In the genomic region with DNA sequence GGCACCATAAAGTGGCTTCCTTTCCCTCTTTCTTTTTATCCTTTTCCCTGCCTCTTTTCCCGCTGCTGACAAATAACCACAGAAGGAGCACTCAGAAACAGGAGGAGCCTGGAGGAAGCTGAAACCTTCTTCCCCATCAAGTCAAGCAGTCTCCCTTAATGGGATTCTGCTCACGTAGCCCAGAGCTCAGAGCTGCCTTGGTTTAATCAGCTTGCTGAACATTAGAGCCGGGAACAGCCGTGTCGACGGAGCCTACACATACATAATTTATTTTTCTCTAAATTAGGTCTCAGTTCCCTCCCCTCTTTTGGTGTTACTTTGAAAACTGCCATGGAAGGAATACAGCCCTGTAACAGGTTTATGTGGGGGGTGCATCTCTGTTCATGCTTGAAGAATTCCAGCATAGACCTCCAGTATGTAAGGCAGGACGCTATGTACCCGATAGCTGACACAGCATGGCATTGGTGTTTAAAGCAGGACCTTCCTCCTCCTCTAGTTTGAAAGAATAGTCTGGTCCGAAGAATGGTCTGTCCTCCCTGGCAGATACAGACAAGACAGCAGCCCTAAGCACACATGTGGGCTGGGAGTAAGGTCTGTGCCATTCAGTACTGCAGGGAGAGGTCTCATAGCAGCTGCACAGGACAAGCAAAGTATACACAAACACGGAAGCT, we compare ENCODE assay signal across 10 mouse cellular contexts.
A peak's percentile ranks its signal among the peaks of the same experiment; 100 is the strongest.
DNase-seq lines count a peak whose midpoint lies in the region; ATAC-seq lines count a peak whose summit lies in the region.
"Had no signal": no experiment of that assay in that cellular context is flagged by ENCODE, and none has a peak within 500 bp of the region (broad histone marks: within the 10 kb centered on the region; RNA-seq: fewer than 3 reads in every experiment).

No protein-coding gene starts in this region.

- H3K4me1 ChIP-seq in kidney, embryonic 14.5 days (ENCODE audit: control insufficient read depth, insufficient read depth, low read length), result no peaks in the 10 kb centered on the region
- peaks cover 18% of the 10 kb centered on the region for H3K4me1 ChIP-seq in forebrain, embryonic 13.5 days

- peak overlapping the region; percentile 4; the same call in 1 of the 2 replicates for H3K4me2 ChIP-seq in kidney, embryonic 14.5 days (replicated peaks; ENCODE audit: low read depth, low read length)
- peak overlapping the region; percentile 54 for H3K4me2 ChIP-seq in forebrain, embryonic 13.5 days
- H3K4me2 ChIP-seq: heart, embryonic 11.5 days had no signal

- intact Hi-C loops in heart, postnatal 36 days (cut with DNase I), result no loop called here

- peaks cover 17% of the 10 kb centered on the region for H3K27me3 ChIP-seq in kidney, embryonic 14.5 days (ENCODE audit: control insufficient read depth, insufficient read depth, low read length)
- no peaks in the 10 kb centered on the region for H3K27me3 ChIP-seq in forebrain, embryonic 13.5 days

- H3K4me3 ChIP-seq in kidney, embryonic 14.5 days (ENCODE audit: low read length), result no peak overlapping the region
- H3K4me3 ChIP-seq in forebrain, embryonic 13.5 days, result peak overlapping the region; percentile 21

- no peak for ATAC-seq in kidney, embryonic 14.5 days (ENCODE audit: low FRiP score, low TSS enrichment)
- ATAC-seq in forebrain, embryonic 13.5 days, result peak; percentile 97

- DNase-seq in kidney, adult 9 months, result no peak
- DNase-seq in layer of hippocampus, postnatal 10 days (ENCODE audit: low spot score in 2 of 2), result peak; percentile 27 to 40
- DNase-seq in retina, embryonic 14.5 days (ENCODE audit: low spot score), result peak; percentile 58
- DNase-seq in heart, postnatal 36 days, result no peak
- no peak for DNase-seq in spleen, postnatal 14 days (ENCODE audit: low spot score in 2 of 2)
- DNase-seq in adrenal gland, adult 18-20 months (ENCODE audit: low spot score in 2 of 2), result no peak
- DNase-seq: lung, adult 18-20 months had no signal

- no peak overlapping the region for H3K9ac ChIP-seq in kidney, embryonic 14.5 days (ENCODE audit: low read depth, low read length)
- H3K9ac ChIP-seq in forebrain, embryonic 13.5 days, result peak overlapping the region; percentile 37

- H3K36me3 ChIP-seq in kidney, embryonic 14.5 days (ENCODE audit: control insufficient read depth, insufficient read depth, low read length), result no peaks in the 10 kb centered on the region
- no peaks in the 10 kb centered on the region for H3K36me3 ChIP-seq in forebrain, embryonic 13.5 days (ENCODE audit: poor library complexity, severe bottlenecking)

- H3K9me3 ChIP-seq in kidney, embryonic 14.5 days (ENCODE audit: control insufficient read depth, low read length), result no peaks in the 10 kb centered on the region
- H3K9me3 ChIP-seq in forebrain, embryonic 13.5 days (replicated peaks), result no peaks in the 10 kb centered on the region

- WGBS in kidney, embryonic 14.5 days, result 28% methylated on average over 10 of the region's 10 CpGs
- WGBS in forebrain, embryonic 13.5 days, result 22% methylated on average over 10 of the region's 10 CpGs

- H3K27ac ChIP-seq in kidney, embryonic 14.5 days (ENCODE audit: low read depth, low read length), result no peak overlapping the region
- H3K27ac ChIP-seq in forebrain, embryonic 13.5 days, result peak overlapping the region; percentile 90

Comparison
In these comparisons a context has a peak if more than half of its experiments do, and no peak if none do; other contexts are left out.
1. DNase-seq: peak in layer of hippocampus, postnatal 10 days (2 of 2) and retina, embryonic 14.5 days (single experiment); none in kidney, adult 9 months (single experiment), heart, postnatal 36 days (0 of 2), spleen, postnatal 14 days (0 of 2) and adrenal gland, adult 18-20 months (0 of 2).